Comparison of ENCODE assay signal across 12 mouse cellular contexts in the genomic region with DNA sequence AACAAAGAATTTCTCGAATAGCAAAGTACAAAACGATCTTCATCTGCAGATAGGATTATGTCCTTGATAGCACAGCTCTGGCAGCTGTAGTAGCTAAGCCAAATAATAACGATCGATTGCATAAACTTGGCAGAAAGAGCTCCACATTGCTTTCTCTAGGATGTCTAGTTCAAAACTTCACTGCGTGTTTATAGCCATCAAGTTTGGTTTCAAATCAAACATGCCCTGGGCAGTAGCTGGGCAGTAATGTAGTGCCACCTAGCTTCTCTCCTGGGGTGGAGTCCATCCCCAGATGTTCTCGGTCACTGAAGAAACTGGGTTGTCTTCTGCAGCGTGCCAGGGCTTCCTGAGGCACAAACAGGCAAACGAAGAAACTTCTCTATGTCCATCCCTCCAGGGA. TPM values are rescaled to one million over a fixed set of nuclear protein-coding genes. Genes with fewer than 3 reads are reported as not detected.
DNase-seq lines count a peak whose midpoint lies in the region; ATAC-seq and TF ChIP-seq lines count a peak whose summit lies in the region.
"Had no signal": no experiment of that assay in that cellular context is flagged by ENCODE, and none has a peak within 500 bp of the region (broad histone marks: within the 10 kb centered on the region; RNA-seq: fewer than 3 reads in every experiment).

No protein-coding gene starts in this region.

- no peak for DNase-seq in lung, adult 18-20 months
- DNase-seq in frontal cortex, postnatal 10 days (ENCODE audit: low spot score in 2 of 2), result no peak
- DNase-seq: cerebellum, adult 11 months had no signal

- H3K9me3 ChIP-seq in intestine, postnatal 0 days (ENCODE audit: control insufficient read depth), result no peaks in the 10 kb centered on the region
- H3K9me3 ChIP-seq in intestine, embryonic 16.5 days (ENCODE audit: control insufficient read depth, low read length), result no peaks in the 10 kb centered on the region
- no peaks in the 10 kb centered on the region for H3K9me3 ChIP-seq in lung, embryonic 16.5 days (ENCODE audit: control insufficient read depth, low read length)
- no peaks in the 10 kb centered on the region for H3K9me3 ChIP-seq in hindbrain, embryonic 16.5 days (ENCODE audit: control insufficient read depth, low read length)
- H3K9me3 ChIP-seq: embryonic facial prominence, embryonic 13.5 days; hindbrain, embryonic 15.5 days; midbrain, embryonic 15.5 days had no signal

- no peaks in the 10 kb centered on the region for H3K4me1 ChIP-seq in intestine, postnatal 0 days (replicated peaks; ENCODE audit: control insufficient read depth, insufficient read depth, low read length)
- H3K4me1 ChIP-seq in intestine, embryonic 16.5 days (ENCODE audit: control insufficient read depth, insufficient read depth, low read length), result peaks cover 9% of the 10 kb centered on the region
- H3K4me1 ChIP-seq in lung, embryonic 16.5 days (replicated peaks; ENCODE audit: control insufficient read depth, insufficient read depth, low read length), result peaks cover 26% of the 10 kb centered on the region
- H3K4me1 ChIP-seq in bone marrow, adult 2 months (ENCODE audit: control insufficient read depth, insufficient read depth, low read length), result no peaks in the 10 kb centered on the region
- H3K4me1 ChIP-seq in hindbrain, embryonic 16.5 days (ENCODE audit: control insufficient read depth, insufficient read depth, low read depth, low read length), result no peaks in the 10 kb centered on the region
- H3K4me1 ChIP-seq: hindbrain, embryonic 15.5 days; midbrain, embryonic 15.5 days had no signal

- H3K27ac ChIP-seq in intestine, postnatal 0 days (ENCODE audit: low read depth, low read length), result no peak overlapping the region
- H3K27ac ChIP-seq in intestine, embryonic 16.5 days (ENCODE audit: low read length), result no peak overlapping the region
- peak overlapping the region; percentile 52 for H3K27ac ChIP-seq in lung, embryonic 16.5 days (ENCODE audit: low read length)
- H3K27ac ChIP-seq in bone marrow, adult 2 months (ENCODE audit: control insufficient read depth, insufficient read depth, low read depth, low read length, poor library complexity), result no peak overlapping the region
- no peak overlapping the region for H3K27ac ChIP-seq in hindbrain, embryonic 16.5 days (ENCODE audit: low read depth, low read length)
- H3K27ac ChIP-seq: embryonic facial prominence, embryonic 13.5 days; hindbrain, embryonic 15.5 days; midbrain, embryonic 15.5 days had no signal

- TF ChIP-seq POLR2A in bone marrow, adult 2 months (IDR thresholded peaks at IDR 0.05; ENCODE audit: borderline replicate concordance, control insufficient read depth, low read depth, low read length), result no peak

- no peaks in the 10 kb centered on the region for H3K27me3 ChIP-seq in intestine, postnatal 0 days (replicated peaks; ENCODE audit: control insufficient read depth, insufficient read depth, low read length)
- H3K27me3 ChIP-seq in intestine, embryonic 16.5 days (replicated peaks; ENCODE audit: control insufficient read depth, insufficient read depth, low read length), result no peaks in the 10 kb centered on the region
- H3K27me3 ChIP-seq in lung, embryonic 16.5 days (ENCODE audit: control insufficient read depth, insufficient read depth, low read depth, low read length), result no peaks in the 10 kb centered on the region
- no peaks in the 10 kb centered on the region for H3K27me3 ChIP-seq in hindbrain, embryonic 16.5 days (replicated peaks; ENCODE audit: control insufficient read depth, insufficient read depth, low read length)
- H3K27me3 ChIP-seq: embryonic facial prominence, embryonic 13.5 days; hindbrain, embryonic 15.5 days; midbrain, embryonic 15.5 days had no signal

- H3K4me3 ChIP-seq in intestine, postnatal 0 days (ENCODE audit: low read depth, low read length), result no peak overlapping the region
- no peak overlapping the region for H3K4me3 ChIP-seq in intestine, embryonic 16.5 days (ENCODE audit: low read length)
- no peak overlapping the region for H3K4me3 ChIP-seq in lung, embryonic 16.5 days (ENCODE audit: low read length)
- no peak overlapping the region for H3K4me3 ChIP-seq in bone marrow, adult 2 months (replicated peaks; ENCODE audit: control insufficient read depth, low read depth, low read length)
- no peak overlapping the region for H3K4me3 ChIP-seq in hindbrain, embryonic 16.5 days (ENCODE audit: low read length)
- H3K4me3 ChIP-seq: embryonic facial prominence, embryonic 13.5 days; hindbrain, embryonic 15.5 days; midbrain, embryonic 15.5 days had no signal

- no peak for ATAC-seq in intestine, postnatal 0 days
- ATAC-seq in intestine, embryonic 16.5 days, result no peak
- no peak for ATAC-seq in lung, embryonic 16.5 days (ENCODE audit: low read depth)
- no peak for ATAC-seq in hindbrain, embryonic 16.5 days
- ATAC-seq: activated CD4-positive, CD25-positive, alpha-beta regulatory T cell, adult 4 months; midbrain, embryonic 15.5 days had no signal

- no peaks in the 10 kb centered on the region for H3K36me3 ChIP-seq in intestine, postnatal 0 days (ENCODE audit: control insufficient read depth, insufficient read depth)
- H3K36me3 ChIP-seq in intestine, embryonic 16.5 days (ENCODE audit: control insufficient read depth, insufficient read depth, low read length), result no peaks in the 10 kb centered on the region
- no peaks in the 10 kb centered on the region for H3K36me3 ChIP-seq in lung, embryonic 16.5 days (ENCODE audit: control insufficient read depth, insufficient read depth, low read length)
- no peaks in the 10 kb centered on the region for H3K36me3 ChIP-seq in hindbrain, embryonic 16.5 days (ENCODE audit: control insufficient read depth, insufficient read depth, low read length)
- H3K36me3 ChIP-seq: embryonic facial prominence, embryonic 13.5 days; hindbrain, embryonic 15.5 days; midbrain, embryonic 15.5 days had no signal

- TF ChIP-seq CTCF in intestine, postnatal 0 days (IDR thresholded peaks at IDR 0.05; ENCODE audit: low read depth), result peak; percentile 40
- peak; percentile 25; the same call in 1 of the 2 replicates for TF ChIP-seq CTCF in bone marrow, adult 2 months (IDR thresholded peaks at IDR 0.05; ENCODE audit: control insufficient read depth, insufficient read depth, low read length)

- H3K4me2 ChIP-seq in intestine, postnatal 0 days (replicated peaks; ENCODE audit: low read depth), result no peak overlapping the region
- H3K4me2 ChIP-seq in intestine, embryonic 16.5 days (ENCODE audit: low read depth, low read length), result no peak overlapping the region
- H3K4me2 ChIP-seq in lung, embryonic 16.5 days (ENCODE audit: low read depth, low read length), result no peak overlapping the region
- H3K4me2 ChIP-seq in hindbrain, embryonic 16.5 days (ENCODE audit: low read length), result no peak overlapping the region
- H3K4me2 ChIP-seq: embryonic facial prominence, embryonic 13.5 days; hindbrain, embryonic 15.5 days; midbrain, embryonic 15.5 days had no signal

- H3K9ac ChIP-seq in intestine, postnatal 0 days (ENCODE audit: low read depth, low read length), result no peak overlapping the region
- H3K9ac ChIP-seq in intestine, embryonic 16.5 days (ENCODE audit: low read depth, low read length), result no peak overlapping the region
- H3K9ac ChIP-seq in lung, embryonic 16.5 days (ENCODE audit: low read length), result no peak overlapping the region
- H3K9ac ChIP-seq in hindbrain, embryonic 16.5 days (ENCODE audit: low read depth, low read length), result no peak overlapping the region
- H3K9ac ChIP-seq: embryonic facial prominence, embryonic 13.5 days; hindbrain, embryonic 15.5 days; midbrain, embryonic 15.5 days had no signal

- WGBS in intestine, postnatal 0 days, result 57% methylated on average over 8 of the region's 8 CpGs
- WGBS in intestine, embryonic 16.5 days, result 62% methylated on average over 8 of the region's 8 CpGs
- 52% methylated on average over 8 of the region's 8 CpGs for WGBS in lung, embryonic 16.5 days
- WGBS in bone marrow, adult 2 months, result 57% methylated on average over 8 of the region's 8 CpGs
- 86% methylated on average over 8 of the region's 8 CpGs for WGBS in hindbrain, embryonic 16.5 days

RNA-seq across cellular contexts. Expression of a gene that starts 44.1 kb away (rescaled TPM):
- 0.48 and 1.0 TPM in 2 replicates for polyA plus RNA-seq in intestine, postnatal 0 days (2015; fragmentation: Nextera tagmentation; extraction: Ambion mirVana)
- polyA plus RNA-seq in intestine, embryonic 16.5 days (2015; fragmentation: Nextera tagmentation; extraction: Ambion mirVana), result 0.77 and 1.1 TPM in 2 replicates
- polyA plus RNA-seq in lung, embryonic 16.5 days (2015; fragmentation: Nextera tagmentation; extraction: Ambion mirVana), result 0.47 and 0.57 TPM in 2 replicates
- 1.00 and 1.0 TPM in 2 replicates for polyA plus RNA-seq in bone marrow, adult 2 months (2011; ENCODE audit: insufficient read depth, insufficient read length, low replicate concordance, missing spikeins)
- polyA plus RNA-seq in hindbrain, embryonic 16.5 days (2015; fragmentation: Nextera tagmentation; extraction: Ambion mirVana), result 4.7 and 6.9 TPM in 2 replicates
- polyA plus RNA-seq: activated CD4-positive, CD25-positive, alpha-beta regulatory T cell, adult 4 months had no signal
